Mouse (Mus musculus): Measurements from ENCODE around the gene Nbea.

DNA sequence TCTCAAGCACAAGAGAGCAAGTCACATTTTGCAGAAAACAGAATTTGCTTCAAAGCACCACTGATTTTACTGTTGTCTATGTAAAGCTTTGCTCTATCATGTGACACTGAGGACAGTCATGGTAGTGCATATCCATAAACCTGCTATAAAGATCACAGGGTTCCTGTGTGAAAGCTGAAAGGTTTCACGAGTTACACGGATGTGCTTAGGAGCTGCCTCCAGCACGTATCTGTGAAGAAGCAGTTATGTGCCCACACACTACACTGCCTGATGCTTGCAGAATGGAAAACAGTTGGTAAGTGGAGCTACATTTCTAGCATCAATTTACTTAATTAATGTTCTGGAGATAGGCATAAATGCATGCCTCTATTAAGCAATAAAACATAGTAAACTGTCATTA is 172.4 kb downstream of the Nbea start:
- TF ChIP-seq POLR2A (IDR thresholded peaks at IDR 0.05; ENCODE audit: insufficient read length, low read depth) (no peak), E2F4 (IDR thresholded peaks at IDR 0.05; ENCODE audit: insufficient read depth) (no peak), REST (IDR thresholded peaks at IDR 0.05; ENCODE audit: insufficient read depth, insufficient read length) (no peak), POLR2AphosphoS2 (IDR thresholded peaks at IDR 0.05; ENCODE audit: insufficient read length, low read depth) (no peak), MAX (IDR thresholded peaks at IDR 0.05; ENCODE audit: low read depth) (no peak), TCF12 (IDR thresholded peaks at IDR 0.05; ENCODE audit: insufficient read depth, poor library complexity, severe bottlenecking) (no peak), SRF (IDR thresholded peaks at IDR 0.05; ENCODE audit: control insufficient read depth, insufficient read length, low read depth) (no peak), USF1 (IDR thresholded peaks at IDR 0.05; ENCODE audit: low read depth) (no peak), MYOG (IDR thresholded peaks at IDR 0.05; ENCODE audit: control insufficient read depth in 1 of 3, insufficient read depth in 1 of 3, insufficient read length in 2 of 3, low read depth in 2 of 3) (no peak), MYOD1 (IDR thresholded peaks at IDR 0.05; ENCODE audit: control insufficient read depth in 1 of 3, insufficient read length in 2 of 3, low read depth in 2 of 3) (no peak), CEBPB (IDR thresholded peaks at IDR 0.05; ENCODE audit: insufficient read depth, poor library complexity, severe bottlenecking) (no peak), TCF3 (IDR thresholded peaks at IDR 0.05; ENCODE audit: insufficient read length, low read depth) (no peak)

Data from myocyte (in vitro differentiated cells).